Mouse (Mus musculus) common myeloid progenitor, adult 5-6 weeks (primary cell): Measurements from ENCODE around the gene Zdhhc19. TPM values are rescaled to one million over a fixed set of nuclear protein-coding genes. Genes with fewer than 3 reads are reported as not detected.

Source experiments
- ATAC-seq: replicated peaks from 2 replicates; pipeline ENCODE4 v1.8.0; 2016; ENCODE audit warnings: low read depth, mild to moderate bottlenecking, moderate TSS enrichment, inconsistent platforms; ENCODE audit not compliant: poor library complexity, severe bottlenecking
- total RNA-seq: library from RNA; stranded (forward); fragments of 200-1000, 187-1606 nt; gene quantifications from 2 replicates; pipeline ENCODE4 v1.2.3, GENCODE M21; 2017

The Zdhhc19 gene
- total RNA-seq, 1 experiment from 2014 or later: not detected

- peak; percentile 79 for ATAC-seq
Measured at GRCm38 (mm10) chr16:32595142-32595855, 99.2 kb downstream of the Zdhhc19 start.

DNA sequence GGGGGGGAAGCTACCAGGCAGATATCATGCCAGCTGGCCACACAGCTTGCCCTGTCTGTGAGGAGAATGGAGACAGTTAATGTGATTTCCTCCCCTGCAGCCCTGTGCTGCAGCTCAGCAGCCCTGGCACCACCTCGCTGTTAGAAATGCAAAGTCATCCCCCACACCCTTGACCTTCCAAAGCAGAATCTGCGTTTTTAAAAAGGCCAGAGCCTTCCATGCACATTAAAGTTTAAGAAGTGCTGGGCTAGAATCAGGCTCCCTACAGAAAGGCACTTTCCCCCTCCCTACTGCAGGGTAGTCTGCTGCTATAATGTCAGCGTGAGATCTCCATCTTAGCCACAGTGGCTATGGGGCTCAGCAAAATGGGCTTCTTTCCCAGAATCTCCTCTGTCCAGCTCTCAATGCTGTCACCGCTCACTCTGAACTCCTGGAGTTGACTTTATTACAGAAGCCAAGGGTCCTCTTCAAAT, 101.9 kb downstream of the Zdhhc19 start:
- peak; percentile 77 for ATAC-seq

- no peak for ATAC-seq
Measured at GRCm38 (mm10) chr16:32599151-32599550, 103.1 kb downstream of the Zdhhc19 start.

GRCm38 (mm10) chr16:32602193-32602685, 106.2 kb downstream of the Zdhhc19 start:
- ATAC-seq: no peak

- no peak for ATAC-seq
Measured at GRCm38 (mm10) chr16:32607562-32608343, 111.7 kb downstream of the Zdhhc19 start.

- 0 out of 2 replicates have a peak, but pooled peaks have one; percentile 2 for ATAC-seq
Measured at GRCm38 (mm10) chr16:32608344-32608711, 112.3 kb downstream of the Zdhhc19 start.

DNA sequence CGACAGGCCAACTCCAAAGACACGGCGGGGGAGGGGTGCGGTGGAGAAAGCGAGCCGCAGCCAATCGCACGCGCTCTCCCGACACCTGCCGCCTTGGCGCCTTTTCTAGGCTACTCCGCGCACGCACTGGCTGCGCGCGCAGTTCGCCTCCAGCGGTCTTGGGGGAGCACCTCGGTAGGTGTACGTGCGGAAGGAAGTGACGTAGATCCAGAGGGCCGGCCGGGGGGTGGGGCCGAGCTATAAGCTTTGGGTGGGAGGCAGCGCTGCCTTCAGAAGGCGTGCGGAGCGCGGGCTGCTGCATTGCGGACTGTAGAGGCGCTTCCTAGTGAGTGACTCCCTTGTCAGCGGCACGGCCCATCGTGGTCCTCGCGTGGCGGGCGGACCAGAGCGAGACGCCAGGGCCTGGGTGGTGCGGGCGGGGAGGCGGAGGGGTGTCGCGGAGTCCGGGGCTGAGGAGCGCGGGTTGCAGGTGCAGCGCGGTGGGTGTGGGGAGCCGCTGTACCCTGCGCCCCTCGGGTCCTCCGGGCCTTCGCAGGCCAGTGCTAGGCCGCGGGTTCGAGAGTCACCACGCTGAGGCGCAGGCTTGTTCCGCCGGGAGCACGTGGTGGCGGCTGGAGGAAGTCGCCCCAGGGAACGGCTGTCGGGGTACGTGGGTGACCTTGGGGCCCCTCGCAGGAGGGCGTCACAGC, 112.8 kb downstream of the Zdhhc19 start, which contains the start of gene Tfrc:
Gene Tfrc, plus strand, starts transcription at position 209 of the 689 bp plus-strand sequence.
- peak; percentile 96 for ATAC-seq

- ATAC-seq: no peak
Measured at GRCm38 (mm10) chr16:32609401-32609779, 113.3 kb downstream of the Zdhhc19 start.

- no peak for ATAC-seq
Measured at GRCm38 (mm10) chr16:32610460-32611255, 114.6 kb downstream of the Zdhhc19 start.

Other genes starting within 250 kb of the Zdhhc19 start
- gene Fbxo45, start 249.1 kb upstream of the Zdhhc19 start, total RNA-seq: 18.6 and 33.2 TPM in 2 replicates
- gene Wdr53, start 249.0 kb upstream of the Zdhhc19 start, total RNA-seq: 14.7 and 17.1 TPM in 2 replicates
- not detected in 2 replicates for gene Smco1, start 224.8 kb upstream of the Zdhhc19 start, total RNA-seq
- 59.8 and 73.1 TPM in 2 replicates for gene Rnf168, start 218.8 kb upstream of the Zdhhc19 start, total RNA-seq
- gene Ubxn7, start 164.0 kb upstream of the Zdhhc19 start, total RNA-seq: 33.5 and 47.5 TPM in 2 replicates
- gene Tm4sf19, start 95.8 kb upstream of the Zdhhc19 start, total RNA-seq: not detected in 2 replicates
- 39.3 and 43.9 TPM in 2 replicates for gene Tctex1d2, start 76.6 kb upstream of the Zdhhc19 start, total RNA-seq
- 76.7 and 81.5 TPM in 2 replicates for gene Pcyt1a, start 65.3 kb upstream of the Zdhhc19 start, total RNA-seq
- gene Slc51a, start 8.4 kb upstream of the Zdhhc19 start, total RNA-seq: 0.92 TPM in 1 of 2 replicates, not detected in the other
- 133 and 139 TPM in 2 replicates for gene Tfrc, start 112.7 kb downstream of the Zdhhc19 start, total RNA-seq
- gene Tnk2, start 147.6 kb downstream of the Zdhhc19 start, total RNA-seq: 11.7 and 13.4 TPM in 2 replicates
- not detected in 2 replicates for gene Muc4, start 239.6 kb downstream of the Zdhhc19 start, total RNA-seq